8 mouse cellular contexts compared by ENCODE assay signal in the genomic region with DNA sequence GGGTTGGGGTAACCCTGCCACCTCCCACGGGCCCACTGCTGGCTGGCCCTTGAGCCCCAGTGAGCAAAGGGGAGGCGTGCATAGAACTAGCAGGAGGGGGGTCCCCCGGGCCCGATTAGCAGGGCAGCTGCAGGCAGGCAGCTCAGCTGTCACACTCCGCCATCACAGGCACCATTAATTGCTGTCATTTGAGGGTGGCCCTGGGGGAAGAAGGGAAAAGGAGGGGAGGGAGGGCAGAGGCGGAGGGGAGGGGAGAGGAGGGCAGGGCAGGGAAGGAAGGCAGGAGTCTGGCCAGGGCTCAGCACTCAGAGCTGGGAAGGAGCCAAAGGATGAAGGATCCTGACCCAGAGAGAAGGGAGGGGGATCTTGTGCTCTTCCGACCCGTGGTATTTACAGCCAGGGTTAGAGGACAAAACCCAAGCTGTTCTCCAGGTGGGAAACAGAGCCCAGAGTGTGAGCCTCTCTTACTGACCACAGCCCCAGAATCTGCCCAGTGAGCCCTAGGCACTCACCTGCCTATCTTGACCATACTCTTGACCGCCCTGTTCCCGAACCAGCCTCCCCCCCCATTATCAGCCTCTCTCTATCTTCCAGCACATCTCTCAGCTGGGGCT. TPM values are rescaled to one million over a fixed set of nuclear protein-coding genes. Genes with fewer than 3 reads are reported as not detected.
DNase-seq lines count a peak whose midpoint lies in the region; ATAC-seq and TF ChIP-seq lines count a peak whose summit lies in the region.
"Had no signal": no experiment of that assay in that cellular context is flagged by ENCODE, and none has a peak within 500 bp of the region (broad histone marks: within the 10 kb centered on the region; RNA-seq: fewer than 3 reads in every experiment).

No protein-coding gene starts in this region.

- DNase-seq in NIH3T3 (ENCODE audit: low read depth), result peak; percentile 38
- DNase-seq in adrenal gland, postnatal 36 days, result peak; percentile 68 to 81
- peak; percentile 59 for DNase-seq in limb, embryonic 14.5 days (ENCODE audit: low spot score)
- no peak for DNase-seq in urinary bladder, adult 2 months (ENCODE audit: low spot score)
- DNase-seq in urinary bladder, postnatal 25 days (ENCODE audit: low spot score), result no peak

- ATAC-seq in heart, embryonic 16.5 days (replicated peaks; ENCODE audit: extremely low read depth, insufficient read depth, low FRiP score), result peak; percentile 21
- 0 out of 2 replicates have a peak, but pooled peaks have one; percentile 26 for ATAC-seq in limb, embryonic 14.5 days (ENCODE audit: low FRiP score, low read depth)
- no peak; the same call in 1 of the 2 replicates for ATAC-seq in stomach, embryonic 14.5 days (ENCODE audit: insufficient number of reproducible peaks, insufficient read depth, low FRiP score, low read depth)

- H3K27ac ChIP-seq in heart, embryonic 16.5 days (ENCODE audit: low read length), result peak overlapping the region; percentile 75
- peak overlapping the region; percentile 67 for H3K27ac ChIP-seq in limb, embryonic 14.5 days (replicated peaks; ENCODE audit: low read depth, low read length)
- peak overlapping the region; percentile 40; the same call in 1 of the 2 replicates for H3K27ac ChIP-seq in stomach, embryonic 14.5 days (ENCODE audit: low read length)
- H3K27ac ChIP-seq: liver, embryonic 15.5 days had no signal

- H3K4me1 ChIP-seq in heart, embryonic 16.5 days (ENCODE audit: control insufficient read depth, insufficient read depth, low read length), result peaks cover 71% of the 10 kb centered on the region
- H3K4me1 ChIP-seq in limb, embryonic 14.5 days (ENCODE audit: control insufficient read depth, insufficient read depth, low read length), result peaks cover 67% of the 10 kb centered on the region
- peaks cover 64% of the 10 kb centered on the region for H3K4me1 ChIP-seq in stomach, embryonic 14.5 days (ENCODE audit: control insufficient read depth, insufficient read depth, low read length)

- no peak overlapping the region for H3K4me3 ChIP-seq in heart, embryonic 16.5 days (ENCODE audit: low read length)
- no peak overlapping the region for H3K4me3 ChIP-seq in limb, embryonic 14.5 days (replicated peaks; ENCODE audit: low read length)
- no peak overlapping the region for H3K4me3 ChIP-seq in stomach, embryonic 14.5 days (ENCODE audit: low read depth, low read length)
- H3K4me3 ChIP-seq: liver, embryonic 15.5 days had no signal

- no peaks in the 10 kb centered on the region for H3K27me3 ChIP-seq in heart, embryonic 16.5 days (ENCODE audit: control insufficient read depth, insufficient read depth, low read length)
- H3K27me3 ChIP-seq in limb, embryonic 14.5 days (ENCODE audit: control insufficient read depth, insufficient read depth, low read length), result no peaks in the 10 kb centered on the region
- H3K27me3 ChIP-seq in stomach, embryonic 14.5 days (ENCODE audit: control insufficient read depth, insufficient read depth, low read length), result no peaks in the 10 kb centered on the region
- H3K27me3 ChIP-seq: liver, embryonic 15.5 days had no signal

- peak overlapping the region; percentile 31 for H3K9ac ChIP-seq in heart, embryonic 16.5 days (ENCODE audit: low read length)
- H3K9ac ChIP-seq in limb, embryonic 14.5 days (ENCODE audit: low read depth, low read length, severe bottlenecking), result peak overlapping the region; percentile 28; the same call in 1 of the 2 replicates
- H3K9ac ChIP-seq in stomach, embryonic 14.5 days (replicated peaks; ENCODE audit: low read depth, low read length), result no peak overlapping the region
- H3K9ac ChIP-seq: liver, embryonic 15.5 days had no signal

- no peak for TF ChIP-seq POLR2A in limb, embryonic 14.5 days (IDR thresholded peaks at IDR 0.05; ENCODE audit: borderline replicate concordance, extremely low read depth, insufficient read depth, insufficient read length)

- H3K36me3 ChIP-seq in heart, embryonic 16.5 days (ENCODE audit: control insufficient read depth, insufficient read depth), result no peaks in the 10 kb centered on the region
- peaks cover 14% of the 10 kb centered on the region for H3K36me3 ChIP-seq in limb, embryonic 14.5 days (ENCODE audit: control insufficient read depth, insufficient read depth, low read length)
- H3K36me3 ChIP-seq in stomach, embryonic 14.5 days (ENCODE audit: control insufficient read depth, insufficient read depth, low read length), result no peaks in the 10 kb centered on the region
- H3K36me3 ChIP-seq: liver, embryonic 15.5 days had no signal

- no peaks in the 10 kb centered on the region for H3K9me3 ChIP-seq in heart, embryonic 16.5 days (replicated peaks; ENCODE audit: control insufficient read depth, low read length)
- H3K9me3 ChIP-seq in limb, embryonic 14.5 days (ENCODE audit: control insufficient read depth, low read length), result no peaks in the 10 kb centered on the region
- H3K9me3 ChIP-seq in stomach, embryonic 14.5 days (ENCODE audit: control insufficient read depth, low read depth, low read length), result no peaks in the 10 kb centered on the region
- H3K9me3 ChIP-seq: liver, embryonic 15.5 days had no signal

- no peak overlapping the region for H3K4me2 ChIP-seq in heart, embryonic 16.5 days (ENCODE audit: low read depth, low read length)
- H3K4me2 ChIP-seq in limb, embryonic 14.5 days (replicated peaks; ENCODE audit: low read depth, low read length, severe bottlenecking), result peak overlapping the region; percentile 20; the same call in 1 of the 2 replicates
- H3K4me2 ChIP-seq in stomach, embryonic 14.5 days (replicated peaks; ENCODE audit: low read depth, low read length), result 0 out of 2 replicates have a peak overlapping the region, but pooled peaks have one; percentile 21
- H3K4me2 ChIP-seq: liver, embryonic 15.5 days had no signal

- 29% methylated on average over 10 of the region's 10 CpGs for WGBS in heart, embryonic 16.5 days
- WGBS in limb, embryonic 14.5 days, result 18% methylated on average over 10 of the region's 10 CpGs
- 23% methylated on average over 10 of the region's 10 CpGs for WGBS in stomach, embryonic 14.5 days

RNA-seq across cellular contexts. Expression of gene Ncor2, which starts 28.0 kb away (rescaled TPM):
- 100 to 1,000 TPM; 217 to 310 TPM for total RNA-seq in adrenal gland, postnatal 36 days (2021)
- polyA plus RNA-seq in heart, embryonic 16.5 days (2015; fragmentation: Nextera tagmentation; extraction: Ambion mirVana), result 17.6 and 19.1 TPM in 2 replicates
- polyA plus RNA-seq in limb, embryonic 14.5 days (2012; rRNA removed), result 75.9 and 89.8 TPM in 2 replicates
- 37.0 and 39.3 TPM in 2 replicates for polyA plus RNA-seq in limb, embryonic 14.5 days (2014; fragmentation: Nextera tagmentation; extraction: Ambion mirVana)
- polyA plus RNA-seq in stomach, embryonic 14.5 days (2014; fragmentation: Nextera tagmentation; extraction: Ambion mirVana), result 32.7 and 33.4 TPM in 2 replicates
- polyA plus RNA-seq in urinary bladder, adult 2 months (2012; rRNA removed), result 24.5 and 61.9 TPM in 2 replicates

Comparison
In these comparisons a context has a peak if more than half of its experiments do, and no peak if none do; other contexts are left out.
1. DNase-seq: peak in NIH3T3 (single experiment), adrenal gland, postnatal 36 days (2 of 2) and limb, embryonic 14.5 days (single experiment); none in urinary bladder, adult 2 months (single experiment) and urinary bladder, postnatal 25 days (single experiment).
2. Peak in every context shown above with its lines, with median percentiles within 50 percentile points of each other: H3K27ac ChIP-seq.